Mouse (Mus musculus): ENCODE data around the gene Scaf1.
"Not testable (repeated sequence)": the region's sequence is repeated elsewhere in the genome, so short reads cannot be mapped to it uniquely, and the experiment has no call there.

Gene Scaf1

GRCm38 (mm10) chr7:45045741-45046140, 29.6 kb upstream of the Scaf1 start:
- no peak for DNase-seq (ENCODE audit: low spot score)

GRCm38 (mm10) chr7:45043307-45043706, 27.1 kb upstream of the Scaf1 start:
- no peak for DNase-seq (ENCODE audit: low spot score)

DNA sequence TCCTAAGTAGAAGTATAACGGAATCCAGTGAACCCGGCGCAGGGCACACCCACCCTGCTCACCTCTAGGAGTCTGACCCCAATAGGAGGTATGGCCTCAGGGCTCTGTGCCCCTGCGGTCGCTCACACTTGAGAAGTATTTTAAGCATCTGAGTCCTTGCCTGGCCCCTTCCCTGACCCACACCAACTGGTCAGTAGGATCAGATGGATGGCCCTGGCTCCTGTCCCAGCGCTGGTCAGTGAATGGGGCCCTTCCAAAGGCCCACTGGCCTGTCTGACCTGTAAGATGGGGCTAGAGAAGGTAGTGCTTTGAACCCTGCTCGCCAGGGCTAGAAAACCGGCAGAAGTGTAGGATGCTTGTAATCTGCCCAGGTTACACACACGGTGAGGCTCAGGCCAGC, 24.7 kb upstream of the Scaf1 start:
- DNase-seq (ENCODE audit: low spot score), result no peak

GRCm38 (mm10) chr7:45038411-45038810, 22.2 kb upstream of the Scaf1 start:
- DNase-seq (ENCODE audit: low spot score), result no peak

GRCm38 (mm10) chr7:45037720-45038361, 21.7 kb upstream of the Scaf1 start:
- DNase-seq (ENCODE audit: low spot score), result no peak

DNA sequence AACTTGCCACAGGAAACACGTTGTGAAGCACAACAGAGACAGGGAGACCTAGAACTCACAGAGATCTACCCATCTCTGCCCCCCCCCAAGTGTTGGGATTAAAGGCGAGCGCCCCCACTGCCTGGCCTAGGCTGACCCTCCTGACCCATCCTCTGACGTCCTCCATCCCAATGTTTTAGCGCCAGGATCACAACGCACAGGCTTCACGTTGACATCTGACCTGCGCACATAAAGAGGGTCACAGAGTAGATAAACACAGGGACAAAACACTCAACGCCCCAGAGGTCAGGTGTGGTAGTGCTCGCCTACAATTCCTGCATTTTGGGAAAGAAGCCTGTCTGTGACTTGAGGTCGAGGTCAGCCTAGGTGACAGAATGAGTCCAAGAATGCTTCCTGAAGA, 20.5 kb upstream of the Scaf1 start:
- no peak for DNase-seq (ENCODE audit: low spot score)

- DNase-seq (ENCODE audit: low spot score), result no peak
These were observed 19.5 kb upstream of the Scaf1 start for GRCm38 (mm10) chr7:45035631-45036030.

GRCm38 (mm10) chr7:45033722-45034359, 17.7 kb upstream of the Scaf1 start:
- DNase-seq (ENCODE audit: low spot score), result no peak

- DNase-seq (ENCODE audit: low spot score), result no peak
These were observed 14.7 kb upstream of the Scaf1 start for GRCm38 (mm10) chr7:45030857-45031256.

DNA sequence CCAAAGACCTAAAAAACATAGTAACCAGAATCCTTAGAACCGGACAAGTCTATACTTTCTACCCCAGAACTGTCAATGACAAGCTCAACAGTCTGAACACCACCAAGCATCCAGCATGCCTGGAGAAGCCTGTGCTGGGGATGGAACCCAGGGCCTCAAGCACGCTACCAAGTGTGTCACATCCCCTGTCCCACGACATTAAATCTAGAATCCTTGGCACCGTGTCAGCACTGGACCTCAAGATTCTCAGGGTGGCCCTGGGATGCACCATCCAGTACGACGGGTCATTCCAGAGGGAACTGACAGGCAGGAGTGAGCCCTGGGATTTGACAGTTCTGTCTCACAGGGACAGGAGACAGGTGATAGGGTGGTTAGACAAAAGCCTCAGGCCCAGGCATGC, 13.8 kb upstream of the Scaf1 start:
- DNase-seq (ENCODE audit: low spot score), result no peak

DNA sequence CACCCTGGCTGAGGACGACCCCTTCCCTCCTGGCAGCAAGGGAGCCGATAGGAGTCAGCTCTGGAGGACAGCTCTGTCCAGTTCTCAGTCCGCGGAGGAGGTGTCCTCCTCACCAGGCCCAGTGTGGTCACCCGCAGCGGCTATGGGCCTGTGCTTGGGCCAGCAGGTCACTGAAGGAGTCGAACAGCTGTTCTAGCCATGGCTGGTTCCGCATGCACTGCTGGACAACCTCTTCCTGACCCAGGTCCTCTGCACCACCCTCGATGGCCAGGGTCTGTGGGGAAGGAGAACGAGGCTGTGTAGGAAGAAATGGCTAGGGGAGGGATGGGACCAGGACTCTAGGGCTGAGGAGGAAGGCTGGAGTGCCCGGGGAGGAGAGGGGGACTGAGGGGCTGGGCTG, 12.2 kb upstream of the Scaf1 start:
- no peak for DNase-seq (ENCODE audit: low spot score)

GRCm38 (mm10) chr7:45027761-45028160, 11.6 kb upstream of the Scaf1 start:
- DNase-seq (ENCODE audit: low spot score), result no peak

DNA sequence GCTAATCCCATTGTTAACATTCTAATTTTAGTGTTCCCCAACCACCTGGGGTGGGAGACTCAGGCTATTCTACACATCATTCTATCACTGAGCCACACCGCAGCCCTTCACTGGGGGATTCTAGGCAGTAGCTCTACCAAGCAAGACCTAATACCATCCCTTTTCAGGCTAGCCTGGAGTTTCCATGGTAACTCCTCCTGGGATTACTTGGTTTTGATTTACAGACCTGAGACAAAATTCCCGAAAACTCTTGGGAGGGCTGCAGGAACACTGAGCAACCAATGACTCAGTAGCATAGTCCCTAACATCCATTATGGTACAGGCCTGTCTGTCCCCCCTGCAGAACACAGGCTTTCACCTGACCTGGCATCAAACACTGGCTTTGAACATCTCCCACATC, 10.1 kb upstream of the Scaf1 start:
- no peak for DNase-seq (ENCODE audit: low spot score)

- DNase-seq (ENCODE audit: low spot score), result no peak
These were observed 9.5 kb upstream of the Scaf1 start for GRCm38 (mm10) chr7:45025601-45026220.

- no peak for DNase-seq (ENCODE audit: low spot score)
These were observed 8.4 kb upstream of the Scaf1 start for GRCm38 (mm10) chr7:45024281-45025248.

- not testable (repeated sequence) for DNase-seq (ENCODE audit: low spot score)
These were observed 7.5 kb upstream of the Scaf1 start for GRCm38 (mm10) chr7:45023711-45024110.

- no peak for DNase-seq (ENCODE audit: low spot score)
These were observed 4.1 kb upstream of the Scaf1 start for GRCm38 (mm10) chr7:45020225-45020624.

GRCm38 (mm10) chr7:45019031-45019571, 2.9 kb upstream of the Scaf1 start:
- no peak for DNase-seq (ENCODE audit: low spot score)

GRCm38 (mm10) chr7:45017242-45018061, 1.3 kb upstream of the Scaf1 start, which contains the start of gene Rras:
Rras (plus strand) TSS chr7:45017961.
- peak; percentile 91 for DNase-seq (ENCODE audit: low spot score)

- DNase-seq (ENCODE audit: low spot score), result no peak
These were observed 598 bp upstream of the Scaf1 start for GRCm38 (mm10) chr7:45016761-45017160.

DNA sequence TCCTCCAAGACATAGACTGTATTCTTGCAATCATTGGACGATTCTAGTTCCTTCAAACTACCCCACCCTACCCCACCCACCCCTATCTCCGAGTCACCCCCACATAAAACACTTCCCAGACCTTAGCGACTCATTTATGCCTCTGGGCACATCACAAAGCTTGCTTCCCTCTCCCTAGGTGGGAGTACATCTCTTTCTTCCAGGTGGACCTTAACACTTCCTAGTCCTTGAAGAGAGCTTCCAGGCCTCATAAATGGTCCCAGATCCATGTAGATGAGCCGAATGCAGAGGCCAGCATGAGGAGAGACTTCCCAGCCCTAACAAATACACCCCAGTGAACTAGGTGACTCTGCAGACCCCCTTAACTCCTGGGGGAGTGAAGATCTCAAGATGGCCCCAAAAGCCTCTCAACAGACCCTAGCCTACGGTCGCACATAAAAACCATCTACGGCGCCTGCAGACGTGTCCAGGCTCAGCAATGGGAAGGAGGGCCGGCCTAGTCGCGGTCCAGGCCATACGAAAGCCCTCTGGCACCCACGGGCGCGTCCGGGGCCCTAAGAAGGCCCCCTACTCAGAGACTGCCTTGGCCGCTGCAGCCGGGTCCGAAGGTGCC, 713 bp downstream of the Scaf1 start:
- DNase-seq (ENCODE audit: low spot score), result no peak

Measured in layer of hippocampus, adult 11-12 months (tissue).